Mouse (Mus musculus): ENCODE measurements around the gene Zfp764.
"Not testable (repeated sequence)": the region's sequence is repeated elsewhere in the genome, so short reads cannot be mapped to it uniquely, and the experiment has no call there.

Zfp764 gene

DNA sequence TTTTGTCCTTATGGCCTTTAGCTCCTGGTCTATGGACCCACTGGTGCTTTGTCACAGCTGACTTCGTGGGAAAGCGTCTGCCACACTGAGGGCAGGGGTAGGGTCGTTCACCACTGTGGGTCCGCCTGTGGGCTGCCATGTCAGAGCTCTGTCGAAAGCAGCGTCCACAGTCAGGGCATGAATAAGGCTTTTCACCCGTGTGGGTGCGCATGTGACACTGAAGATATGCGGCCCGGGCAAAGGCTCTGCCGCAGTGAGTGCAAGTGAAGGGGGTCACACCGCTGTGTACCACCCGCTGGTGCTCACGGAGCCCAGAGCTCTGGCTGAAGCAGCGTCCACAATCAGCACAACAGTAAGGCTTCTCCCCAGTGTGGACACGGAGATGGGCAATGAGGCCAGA, 15.1 kb downstream of the Zfp764 start:
- no peak for DNase-seq (ENCODE audit: low read depth, low spot score)

GRCm38 (mm10) chr7:127390306-127390705, 16.3 kb downstream of the Zfp764 start:
- no peak for DNase-seq (ENCODE audit: low read depth, low spot score)

DNA sequence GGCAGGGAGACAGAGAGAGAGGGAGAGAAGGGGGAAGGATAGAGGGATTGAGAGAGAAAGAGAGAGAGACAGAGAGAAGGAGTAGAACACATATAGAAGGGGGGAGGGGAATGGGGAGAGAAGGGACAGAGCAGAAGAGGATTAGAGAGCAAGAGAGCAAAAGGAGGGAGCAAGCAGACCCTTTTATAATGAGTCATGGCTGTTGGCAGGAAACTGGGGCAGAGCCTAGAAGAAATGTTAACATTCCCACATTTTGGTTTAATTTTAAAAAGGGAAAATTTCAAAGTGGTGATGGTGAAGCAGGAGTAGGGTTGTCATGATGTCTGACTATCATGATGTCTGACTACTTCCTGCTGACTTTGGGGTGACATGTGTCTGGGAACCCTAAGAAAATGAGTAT, 18.4 kb downstream of the Zfp764 start:
- not testable (repeated sequence) for DNase-seq (ENCODE audit: low read depth, low spot score)

DNA sequence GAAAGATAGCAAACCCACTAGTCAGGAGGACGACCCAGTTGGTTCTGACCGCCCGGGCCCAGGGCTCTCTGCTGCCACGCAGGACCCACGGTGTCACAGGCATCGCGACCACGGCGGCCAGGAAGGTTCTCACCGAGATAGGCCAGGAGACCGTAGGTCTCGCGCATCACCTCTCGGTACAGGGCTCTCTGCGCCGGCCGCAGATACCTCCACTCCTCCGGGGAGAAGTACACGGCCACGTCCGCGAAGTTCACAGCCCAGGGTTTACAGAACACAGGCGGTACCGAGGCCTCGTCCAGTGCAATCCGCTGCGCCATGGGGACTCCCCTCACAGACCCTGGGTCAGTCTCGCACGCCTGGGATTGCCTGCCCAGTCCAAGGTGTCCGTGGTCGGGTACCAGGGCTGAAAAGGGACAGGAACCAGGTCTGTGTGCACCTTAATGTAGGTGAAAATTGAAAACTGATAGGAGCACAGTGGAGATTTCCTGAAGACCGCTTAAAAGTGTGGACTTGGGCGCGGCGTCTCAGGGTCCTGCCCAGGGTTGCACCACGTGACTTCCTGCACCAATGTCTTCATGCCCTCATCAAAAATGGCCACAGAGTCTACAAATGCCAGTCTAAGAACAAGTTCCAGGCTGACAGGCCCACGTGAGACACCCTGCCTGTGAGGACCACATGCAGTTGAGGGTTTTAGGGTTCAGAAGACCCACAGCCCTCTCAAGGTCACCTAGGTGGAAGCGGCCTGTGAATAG, 19.8 kb downstream of the Zfp764 start, which contains the start of gene 9130019O22Rik:
Gene 9130019O22Rik (minus strand): TSS at position 526 of the 752 bp plus-strand sequence.
- peak; percentile 81 for DNase-seq (ENCODE audit: low read depth, low spot score)

DNA sequence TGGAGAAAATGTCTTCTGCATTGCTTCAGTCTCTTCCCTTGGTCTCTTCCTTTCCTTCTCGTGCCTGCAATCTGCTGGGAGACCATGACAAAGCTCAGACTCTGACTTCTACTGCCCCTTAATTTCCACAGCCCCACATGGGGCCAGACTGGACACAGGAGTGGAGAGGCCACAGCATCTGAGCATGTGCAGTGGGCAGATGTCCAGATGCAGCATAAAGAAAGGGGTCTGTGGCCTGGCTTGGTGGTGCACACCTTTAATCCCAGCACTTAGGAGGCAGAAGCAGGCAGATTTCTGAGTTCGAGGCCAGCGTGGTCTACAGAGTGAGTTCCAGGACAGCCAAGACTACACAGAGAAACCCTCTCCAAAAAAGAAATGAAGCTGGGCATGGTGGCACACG, 21.1 kb downstream of the Zfp764 start:
- DNase-seq (ENCODE audit: low read depth, low spot score), result not testable (repeated sequence)

DNA sequence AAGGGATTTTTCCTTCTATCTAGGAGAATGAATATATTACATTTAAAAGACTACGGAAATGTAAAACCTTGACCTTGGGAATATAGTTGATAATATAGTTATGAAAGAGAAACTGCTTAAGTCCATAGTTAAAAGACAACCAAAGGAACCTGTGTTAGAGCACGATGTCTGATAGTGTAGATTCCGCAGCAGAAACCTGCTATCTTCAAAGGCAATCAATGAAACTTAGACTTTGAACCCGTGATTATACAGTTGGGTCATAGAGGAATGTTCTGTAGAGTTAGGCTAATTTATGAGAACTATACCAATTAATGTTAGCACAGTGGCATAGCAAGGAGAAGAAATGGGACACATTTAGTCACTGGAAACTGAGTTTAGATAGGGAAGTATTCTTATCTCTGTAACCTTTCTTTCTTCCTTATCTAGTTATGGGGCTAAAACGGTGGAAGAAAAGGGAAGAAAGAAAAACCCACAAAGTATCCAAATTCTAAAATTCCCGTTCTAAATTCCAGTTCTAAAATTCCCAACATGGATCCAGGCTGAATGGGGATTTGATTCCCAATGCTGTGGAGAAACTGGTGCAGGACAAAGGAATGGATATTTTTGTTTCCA, 28.2 kb downstream of the Zfp764 start:
- no peak for DNase-seq (ENCODE audit: low read depth, low spot score)

DNA sequence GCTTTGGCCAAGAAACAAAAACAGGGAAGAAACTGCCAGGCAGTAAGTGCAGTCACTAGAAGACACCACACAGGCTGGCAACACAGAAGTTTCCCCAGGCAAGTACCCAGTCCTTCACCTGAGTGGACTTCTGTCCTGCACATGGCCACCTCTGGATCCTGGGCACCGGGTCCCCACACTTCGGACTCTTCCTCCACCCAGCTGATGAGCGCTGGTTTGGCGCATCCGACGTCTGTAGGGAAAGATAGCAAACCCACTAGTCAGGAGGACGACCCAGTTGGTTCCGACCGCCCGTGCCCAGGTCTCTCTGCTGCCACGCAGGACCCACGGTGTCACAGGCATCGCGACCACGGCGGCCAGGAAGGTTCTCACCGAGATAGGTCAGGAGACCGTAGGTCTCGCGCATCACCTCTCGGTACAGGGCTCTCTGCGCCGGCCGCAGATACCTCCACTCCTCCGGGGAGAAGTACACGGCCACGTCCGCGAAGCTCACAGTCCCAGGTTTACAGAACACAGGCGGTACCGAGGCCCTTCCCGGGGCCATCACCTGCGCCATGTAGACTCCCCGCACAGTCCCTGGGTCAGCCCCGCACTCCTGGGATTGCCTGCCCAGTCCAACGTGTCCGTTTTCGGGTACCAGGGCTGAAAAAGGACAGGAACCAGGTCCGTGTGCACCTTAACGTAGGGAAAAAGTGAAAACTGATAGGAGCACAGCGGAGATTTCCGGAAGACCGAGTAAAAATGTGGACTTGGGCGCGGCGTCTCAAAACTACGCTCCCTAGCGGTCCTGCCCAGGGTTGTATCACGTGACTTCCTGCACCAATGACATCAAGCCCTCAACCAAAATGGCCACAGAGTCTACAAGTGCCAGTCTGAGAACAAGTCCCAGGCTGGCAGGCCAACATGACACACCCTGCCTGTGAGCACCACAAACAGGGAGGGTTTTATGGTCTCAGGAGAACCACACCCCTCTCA, 31.1 kb downstream of the Zfp764 start, which contains the start of gene Zfp747:
Gene Zfp747 (minus strand): TSS at position 780 of the 975 bp plus-strand sequence.
- DNase-seq (ENCODE audit: low read depth, low spot score), result peak; percentile 82

GRCm38 (mm10) chr7:127371870-127372269, 34.8 kb downstream of the Zfp764 start:
- DNase-seq (ENCODE audit: low read depth, low spot score), result not testable (repeated sequence)

DNA sequence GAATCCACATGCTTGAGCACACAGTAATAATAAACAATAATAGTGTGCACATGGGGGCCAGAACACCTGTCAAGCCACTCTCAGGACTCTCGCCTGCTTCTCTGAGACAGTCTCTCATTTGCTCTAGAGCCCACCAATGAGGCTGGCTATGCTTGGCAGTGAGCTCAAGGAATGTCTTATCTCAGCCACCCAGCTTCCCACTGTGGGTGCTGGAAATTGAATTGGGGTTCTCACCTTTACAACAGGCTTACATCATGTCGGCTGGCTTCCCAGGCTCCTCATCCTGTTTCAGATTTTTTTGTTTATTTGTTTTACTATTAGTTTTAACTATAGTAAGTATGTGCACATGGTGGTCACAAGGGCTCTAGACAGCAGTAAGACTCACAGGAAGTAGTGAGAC, 35.4 kb downstream of the Zfp764 start:
- DNase-seq (ENCODE audit: low read depth, low spot score), result no peak

DNA sequence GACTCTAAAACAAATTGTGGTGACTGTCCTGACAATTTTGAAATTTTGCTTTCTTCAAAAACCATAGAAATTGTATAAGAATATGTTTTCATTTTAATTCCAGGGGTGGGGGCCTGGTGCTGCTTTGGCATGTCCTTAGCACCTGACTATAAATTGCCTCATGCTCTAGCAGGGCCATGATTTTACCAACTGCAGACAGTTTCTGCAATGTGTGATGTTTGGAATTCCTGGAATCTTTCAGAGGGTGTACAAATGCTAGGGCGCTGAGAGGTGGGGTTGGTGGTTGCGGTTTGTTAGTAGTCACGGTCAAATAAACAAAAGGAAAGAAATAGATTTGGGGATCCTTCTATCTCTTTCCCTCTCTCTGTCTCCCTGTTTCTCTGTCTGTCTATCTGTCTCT, 40.4 kb downstream of the Zfp764 start:
- DNase-seq (ENCODE audit: low read depth, low spot score), result no peak

GRCm38 (mm10) chr7:127364166-127364565, 42.5 kb downstream of the Zfp764 start:
- no peak for DNase-seq (ENCODE audit: low read depth, low spot score)

- no peak for DNase-seq (ENCODE audit: low read depth, low spot score)
These were observed 43.1 kb downstream of the Zfp764 start for GRCm38 (mm10) chr7:127363475-127363921.

DNA sequence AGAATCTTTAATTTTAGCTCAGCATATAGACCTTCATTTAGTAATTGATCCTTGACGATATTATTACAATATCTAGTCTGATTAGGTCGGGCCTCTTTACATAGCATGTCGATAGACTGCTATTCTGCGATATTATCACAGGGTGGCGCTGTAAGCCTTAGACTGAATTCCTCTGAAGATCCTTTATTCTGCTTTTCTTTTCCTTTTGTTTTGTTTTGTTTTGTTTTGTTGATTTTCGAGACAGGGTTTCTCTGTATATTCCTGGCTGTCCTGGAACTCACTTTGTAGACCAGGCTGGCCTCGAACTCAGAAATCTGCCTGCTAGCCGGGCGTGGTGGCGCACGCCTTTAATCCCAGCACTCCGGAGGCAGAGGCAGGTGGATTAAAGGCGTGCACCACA, 44.2 kb downstream of the Zfp764 start:
- DNase-seq (ENCODE audit: low read depth, low spot score), result not testable (repeated sequence)

GRCm38 (mm10) chr7:127361449-127361848, 45.2 kb downstream of the Zfp764 start:
- no peak for DNase-seq (ENCODE audit: low read depth, low spot score)

DNA sequence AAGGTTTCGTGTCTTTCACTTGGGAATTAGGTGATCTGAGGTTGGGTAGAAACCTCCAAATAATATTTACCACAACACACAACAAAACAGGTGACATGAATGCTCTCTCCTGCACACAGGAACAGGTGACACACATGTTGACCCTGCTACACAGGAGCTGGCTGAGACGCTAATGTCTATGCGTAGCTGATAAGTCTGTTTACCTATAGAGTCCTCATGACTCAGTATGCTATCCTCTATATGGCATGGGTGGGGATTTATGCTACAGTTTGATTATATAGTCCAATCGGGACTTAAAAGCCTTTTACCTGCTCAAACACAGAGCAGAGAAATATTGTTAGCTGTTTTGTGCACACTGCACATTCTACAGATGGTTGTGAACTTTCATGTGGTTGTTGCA, 46.4 kb downstream of the Zfp764 start:
- DNase-seq (ENCODE audit: low read depth, low spot score), result no peak

- DNase-seq (ENCODE audit: low read depth, low spot score), result no peak
These were observed 48.1 kb downstream of the Zfp764 start for GRCm38 (mm10) chr7:127358472-127358871.

- DNase-seq (ENCODE audit: low read depth, low spot score), result no peak
These were observed 48.8 kb downstream of the Zfp764 start for GRCm38 (mm10) chr7:127357871-127358270.

- DNase-seq (ENCODE audit: low read depth, low spot score), result no peak
These were observed 50.8 kb downstream of the Zfp764 start for GRCm38 (mm10) chr7:127355796-127356195.

Data from embryo, embryonic 11.5 days (tissue).